Mouse (Mus musculus): ENCODE measurements around the gene Tm9sf4.

DNA sequence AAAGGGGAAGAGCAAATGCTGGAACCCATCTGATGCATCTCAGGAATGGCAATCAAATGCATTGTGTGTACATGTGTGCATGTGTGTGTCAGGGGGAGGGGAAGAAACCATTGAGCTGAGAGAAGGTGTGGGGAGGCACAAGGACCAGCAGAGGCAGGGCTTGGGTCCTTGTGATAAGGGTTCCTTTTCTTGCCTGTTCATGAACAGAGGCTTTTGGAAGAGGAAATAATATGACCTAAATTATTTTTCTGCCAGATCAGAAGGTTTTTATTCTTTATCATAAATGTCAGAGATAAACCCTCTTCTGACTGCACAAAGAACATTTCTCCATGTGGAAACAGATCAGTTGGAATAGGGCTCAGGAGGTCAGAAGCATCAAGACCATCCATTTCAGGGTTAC is 61.0 kb downstream of the Tm9sf4 start:
- no peak for TF ChIP-seq CTCF (IDR thresholded peaks at IDR 0.05)
- no peak for TF ChIP-seq POLR2A (IDR thresholded peaks at IDR 0.05; ENCODE audit: insufficient read depth, low read depth, low read length)
- no peak for TF ChIP-seq EP300 (IDR thresholded peaks at IDR 0.05; ENCODE audit: insufficient read depth, low read depth, low read length)
